Mouse (Mus musculus) hindbrain, embryonic 14.5 days (tissue): ENCODE measurements around the gene 2200002J24Rik. TPM values are rescaled to one million over a fixed set of nuclear protein-coding genes. Genes with fewer than 3 reads are reported as not detected.
A peak's percentile ranks its signal among the peaks of the same experiment; 100 is the strongest.

Experiments
- ATAC-seq: fragments of 200-750 bp; cut with Nextera tagmentation; 2 replicates; pipeline ENCODE4 v1.8.0; 2017; ENCODE audit warnings: moderate number of reproducible peaks, mild to moderate bottlenecking, moderate TSS enrichment, moderate library complexity; ENCODE audit not compliant: low FRiP score
- DNase-seq: peaks from one replicate; pipeline ENCODE4 v3.0.0-alpha.2; 2015; ENCODE audit warnings: low spot score
- H3K27ac ChIP-seq: fragments of 300-500 bp; sonication (generic); 2 replicates; pipeline ENCODE4 v1.5.1; 2014; ENCODE audit warnings: mild to moderate bottlenecking, moderate library complexity
- H3K27me3 ChIP-seq: fragments of 300-500 bp; sonication (generic); 2 replicates; pipeline ENCODE4 v1.6.1; 2014; ENCODE audit warnings: mild to moderate bottlenecking, low read length, mixed read lengths; ENCODE audit not compliant: control insufficient read depth, insufficient read depth
- H3K36me3 ChIP-seq: fragments of 300-500 bp; sonication (generic); replicated peaks from 2 replicates; pipeline ENCODE4 v1.6.1; 2014; ENCODE audit not compliant: control insufficient read depth, insufficient read depth
- H3K4me1 ChIP-seq: fragments of 300-500 bp; sonication (generic); replicated peaks from 2 replicates; pipeline ENCODE4 v1.6.1; 2014; ENCODE audit warnings: antibody characterized with exemption, low read length, mixed read lengths; ENCODE audit not compliant: control insufficient read depth, insufficient read depth
- H3K4me2 ChIP-seq: fragments of 300-500 bp; sonication (generic); replicated peaks from 2 replicates; pipeline ENCODE4 v1.6.1; 2014; ENCODE audit warnings: mild to moderate bottlenecking, moderate library complexity
- H3K4me3 ChIP-seq: fragments of 300-500 bp; sonication (generic); replicated peaks from 2 replicates; pipeline ENCODE4 v1.5.1; 2014; ENCODE audit warnings: mild to moderate bottlenecking, low read length
- H3K9ac ChIP-seq: fragments of 300-500 bp; sonication (generic); 2 replicates; pipeline ENCODE4 v1.6.1; 2014
- H3K9me3 ChIP-seq: fragments of 300-500 bp; sonication (generic); 2 replicates; pipeline ENCODE4 v1.6.1; 2016; ENCODE audit warnings: low read length; ENCODE audit not compliant: control insufficient read depth
- WGBS: fragments of 180-500 bp; shearing (Covaris S2); extraction: QIAGEN DNeasy Blood & Tissue Kit; methylation state at CpG from one replicate; pipeline ENCODE4 v1.1.7; 2014; 5-methylcytosine and 5-hydroxymethylcytosine counted together
- polyA plus RNA-seq: library from polyadenylated mRNA; unstranded; fragments of >200 nt; fragmentation: Nextera tagmentation; extraction: Ambion mirVana; gene quantifications from 2 replicates; pipeline ENCODE4 v1.2.1, GENCODE M21; 2014

The 2200002J24Rik gene
- polyA plus RNA-seq, 1 experiment from 2014 or later: not detected

GRCm38 (mm10) chr7:30683425-30683824 lies 15.3 kb upstream of the 2200002J24Rik start:
- DNase-seq: no peak
- no peak for ATAC-seq
- Histone ChIP-seq H3K9me3 (no peaks in the 10 kb centered on the region), H3K4me3 (no peak overlapping the region), H3K9ac (no peak overlapping the region), H3K27ac (no peak overlapping the region), H3K4me2 (no peak overlapping the region), H3K4me1 (no peaks in the 10 kb centered on the region), H3K36me3 (no peaks in the 10 kb centered on the region), H3K27me3 (peaks cover 14% of the 10 kb centered on the region)
- WGBS: 81% methylated on average over 2 of the region's 2 CpGs

- ATAC-seq: no peak
- WGBS: 73% methylated on average over 6 of the region's 6 CpGs
These were observed 10.4 kb upstream of the 2200002J24Rik start for GRCm38 (mm10) chr7:30688325-30688724.

GRCm38 (mm10) chr7:30698101-30698500 lies 625 bp upstream of the 2200002J24Rik start:
- no peak for ATAC-seq

More at GRCm38 (mm10) chr7:30688325-30688724, 10.4 kb upstream of the 2200002J24Rik start:
- Histone ChIP-seq H3K27ac (no peak overlapping the region), H3K4me1 (no peaks in the 10 kb centered on the region), H3K9me3 (no peaks in the 10 kb centered on the region), H3K4me3 (no peak overlapping the region), H3K36me3 (no peaks in the 10 kb centered on the region), H3K27me3 (peaks cover 15% of the 10 kb centered on the region), H3K4me2 (no peak overlapping the region), H3K9ac (no peak overlapping the region)
- no peak for DNase-seq

GRCm38 (mm10) chr7:30706214-30706882 lies 7.6 kb downstream of the 2200002J24Rik start:
- no peaks in the 10 kb centered on the region for H3K36me3 ChIP-seq
- H3K9me3 ChIP-seq: no peaks in the 10 kb centered on the region
- ATAC-seq (no peak), DNase-seq (no peak)
- no peak overlapping the region for H3K4me3 ChIP-seq
- H3K9ac ChIP-seq: no peak overlapping the region
- 89% methylated on average over 8 of the region's 8 CpGs for WGBS
- no peaks in the 10 kb centered on the region for H3K4me1 ChIP-seq
- no peak overlapping the region for H3K4me2 ChIP-seq
- H3K27ac ChIP-seq: no peak overlapping the region
- no peaks in the 10 kb centered on the region for H3K27me3 ChIP-seq

More at GRCm38 (mm10) chr7:30698101-30698500, 625 bp upstream of the 2200002J24Rik start:
- Histone ChIP-seq H3K27me3 (no peaks in the 10 kb centered on the region; the same call in 1 of the 2 replicates), H3K9me3 (no peaks in the 10 kb centered on the region), H3K27ac (no peak overlapping the region), H3K9ac (no peak overlapping the region), H3K4me1 (no peaks in the 10 kb centered on the region), H3K4me2 (no peak overlapping the region), H3K36me3 (no peaks in the 10 kb centered on the region), H3K4me3 (no peak overlapping the region)
- WGBS: 77% methylated on average over 5 of the region's 5 CpGs
- no peak for DNase-seq

- ATAC-seq (no peak), DNase-seq (no peak)
- Histone ChIP-seq H3K36me3 (no peaks in the 10 kb centered on the region), H3K4me1 (no peaks in the 10 kb centered on the region), H3K27me3 (no peaks in the 10 kb centered on the region), H3K9me3 (no peaks in the 10 kb centered on the region), H3K9ac (no peak overlapping the region), H3K27ac (no peak overlapping the region), H3K4me2 (no peak overlapping the region), H3K4me3 (no peak overlapping the region)
- WGBS: 86% methylated on average over 1 of the region's 1 CpGs
These were observed 8.7 kb downstream of the 2200002J24Rik start for GRCm38 (mm10) chr7:30707441-30707840.

GRCm38 (mm10) chr7:30711942-30712341 lies 13.2 kb downstream of the 2200002J24Rik start, which contains the start of gene Atp4a:
TSS of gene Atp4a (plus strand) at chr7:30712209.
- Histone ChIP-seq H3K27me3 (peaks cover 6% of the 10 kb centered on the region; the same call in 1 of the 2 replicates), H3K4me1 (0 out of 2 replicates have a peak, but pooled peaks cover under 1% of the 10 kb centered on the region), H3K27ac (no peak within 1 kb of the TSS), H3K36me3 (no peaks in the 10 kb centered on the region), H3K4me3 (no peak within 1 kb of the TSS), H3K4me2 (no peak within 1 kb of the TSS), H3K9ac (no peak within 1 kb of the TSS), H3K9me3 (no peaks in the 10 kb centered on the region)
- ATAC-seq: no peak
- DNase-seq: no peak
- WGBS: 83% methylated on average over 3 of the region's 3 CpGs

GRCm38 (mm10) chr7:30717006-30717715 lies 18.4 kb downstream of the 2200002J24Rik start:
- DNase-seq: peak; percentile 64
- Histone ChIP-seq H3K27me3 (peaks cover 13% of the 10 kb centered on the region; the same call in 1 of the 2 replicates), H3K9me3 (no peaks in the 10 kb centered on the region), H3K9ac (peak overlapping the region; percentile 9), H3K36me3 (no peaks in the 10 kb centered on the region), H3K4me3 (peak overlapping the region; percentile 21), H3K4me1 (0 out of 2 replicates have a peak, but pooled peaks cover 4% of the 10 kb centered on the region), H3K27ac (no peak overlapping the region), H3K4me2 (peak overlapping the region; percentile 47)
- 4% methylated on average over 43 of the region's 43 CpGs for WGBS
- ATAC-seq: peak; percentile 93

GRCm38 (mm10) chr7:30717716-30718046 lies 19.0 kb downstream of the 2200002J24Rik start:
- Histone ChIP-seq H3K9ac (peak overlapping the region; percentile 9), H3K4me2 (peak overlapping the region; percentile 47), H3K27me3 (peaks cover 13% of the 10 kb centered on the region; the same call in 1 of the 2 replicates), H3K4me1 (0 out of 2 replicates have a peak, but pooled peaks cover 4% of the 10 kb centered on the region), H3K36me3 (no peaks in the 10 kb centered on the region), H3K27ac (no peak overlapping the region), H3K4me3 (peak overlapping the region; percentile 21), H3K9me3 (no peaks in the 10 kb centered on the region)
- 11% methylated on average over 14 of the region's 14 CpGs for WGBS
- DNase-seq (no peak), ATAC-seq (peak; percentile 58; the same call in 1 of the 2 replicates)

GRCm38 (mm10) chr7:30719669-30720068 lies 20.9 kb downstream of the 2200002J24Rik start:
- H3K9ac ChIP-seq: no peak overlapping the region
- ATAC-seq: no peak
- no peak overlapping the region for H3K27ac ChIP-seq
- WGBS: 90% methylated on average over 5 of the region's 5 CpGs
- no peak overlapping the region for H3K4me3 ChIP-seq
- H3K9me3 ChIP-seq: no peaks in the 10 kb centered on the region
- DNase-seq: no peak
- 0 out of 2 replicates have a peak, but pooled peaks cover 4% of the 10 kb centered on the region for H3K4me1 ChIP-seq
- H3K4me2 ChIP-seq: no peak overlapping the region
- H3K27me3 ChIP-seq: peaks cover 13% of the 10 kb centered on the region; the same call in 1 of the 2 replicates
- no peaks in the 10 kb centered on the region for H3K36me3 ChIP-seq
